Mouse (Mus musculus): ENCODE measurements around the gene Rapgef4. TPM values are rescaled to one million over a fixed set of nuclear protein-coding genes. Genes with fewer than 3 reads are reported as not detected.
A peak's percentile ranks its signal among the peaks of the same experiment; 100 is the strongest.
"Not testable (repeated sequence)": the region's sequence is repeated elsewhere in the genome, so short reads cannot be mapped to it uniquely, and the experiment has no call there.

Gene Rapgef4
- polyA plus RNA-seq, 1 experiment from 2014 or later: 11.9 TPM

DNA sequence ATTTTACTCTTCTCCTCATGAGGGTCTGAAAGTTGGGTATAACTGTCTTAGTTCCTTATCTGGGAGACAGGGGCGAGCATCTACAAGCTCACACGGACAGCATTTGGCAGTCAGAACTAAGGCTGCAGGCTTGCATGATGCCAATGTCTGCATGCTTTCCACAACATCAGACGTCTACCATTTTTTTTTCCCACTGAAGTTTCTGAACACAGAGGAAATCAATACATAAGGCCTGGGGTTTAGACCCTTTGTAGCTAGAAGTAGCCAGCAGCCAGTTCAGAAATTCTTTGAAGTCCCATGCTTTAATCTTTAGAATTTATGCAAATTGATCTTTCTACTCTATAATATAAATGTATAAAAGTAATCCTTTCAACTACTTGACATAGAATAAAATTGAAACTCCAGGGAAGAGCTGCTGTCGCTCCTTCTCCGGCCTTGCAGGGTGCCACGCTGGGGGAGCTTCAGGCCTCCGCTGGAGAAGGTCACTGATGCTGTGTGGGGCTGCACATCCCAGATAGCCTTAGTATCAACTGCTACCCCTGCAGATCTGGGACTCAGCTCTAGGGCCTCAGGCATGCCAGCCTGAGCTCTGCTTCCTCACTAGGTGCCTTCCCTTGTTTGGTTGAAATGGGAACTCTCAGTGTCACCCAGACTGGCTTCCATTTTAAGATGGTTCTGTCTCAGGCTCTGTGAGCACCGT lies 148.7 kb downstream of the Rapgef4 start:
- DNase-seq (ENCODE audit: low spot score) (no peak), ATAC-seq (ENCODE audit: insufficient read depth, low FRiP score, low TSS enrichment) (no peak)
- WGBS: 92% methylated on average over 8 of the region's 8 CpGs
- Histone ChIP-seq H3K27me3 (ENCODE audit: control insufficient read depth, insufficient read depth, low read length) (no peaks in the 10 kb centered on the region), H3K4me1 (ENCODE audit: control insufficient read depth, insufficient read depth, low read length) (no peaks in the 10 kb centered on the region), H3K9ac (ENCODE audit: low read length) (no peak overlapping the region), H3K4me3 (ENCODE audit: low read depth, low read length) (no peak overlapping the region), H3K36me3 (ENCODE audit: control insufficient read depth, insufficient read depth, low read length) (no peaks in the 10 kb centered on the region), H3K9me3 (ENCODE audit: control insufficient read depth, low read length) (no peaks in the 10 kb centered on the region), H3K4me2 (ENCODE audit: low read depth) (no peak overlapping the region), H3K27ac (ENCODE audit: low read depth, low read length) (no peak overlapping the region)

DNA sequence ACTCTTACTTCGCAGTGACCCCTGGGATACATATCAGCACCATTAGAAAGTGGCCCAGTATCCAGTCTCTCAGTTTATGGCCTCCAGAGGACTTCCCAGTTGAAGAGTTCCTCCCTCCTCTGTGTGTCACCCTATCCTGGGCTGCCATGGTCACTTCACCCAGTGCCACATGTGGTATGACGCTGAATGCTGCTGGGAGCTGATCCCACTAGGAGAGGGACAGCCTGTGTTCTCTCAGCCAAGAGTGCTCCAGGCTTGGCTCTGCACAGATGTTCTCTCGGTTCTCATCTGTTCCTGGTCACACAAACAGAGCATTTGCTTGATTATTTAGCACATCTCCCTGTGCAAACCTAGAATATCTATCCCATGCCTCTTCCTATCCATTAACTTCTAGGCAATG lies 151.2 kb downstream of the Rapgef4 start:
- Histone ChIP-seq H3K9ac (ENCODE audit: low read length) (no peak overlapping the region), H3K4me1 (ENCODE audit: control insufficient read depth, insufficient read depth, low read length) (peaks cover 10% of the 10 kb centered on the region; the same call in 1 of the 2 replicates), H3K9me3 (ENCODE audit: control insufficient read depth, low read length) (no peaks in the 10 kb centered on the region), H3K27me3 (ENCODE audit: control insufficient read depth, insufficient read depth, low read length) (no peaks in the 10 kb centered on the region), H3K4me2 (ENCODE audit: low read depth) (no peak overlapping the region), H3K4me3 (ENCODE audit: low read depth, low read length) (no peak overlapping the region), H3K36me3 (ENCODE audit: control insufficient read depth, insufficient read depth, low read length) (no peaks in the 10 kb centered on the region), H3K27ac (ENCODE audit: low read depth, low read length) (no peak overlapping the region)
- no peak for ATAC-seq (ENCODE audit: insufficient read depth, low FRiP score, low TSS enrichment)
- peak; percentile 6 for DNase-seq (ENCODE audit: low spot score)
- WGBS: 82% methylated on average over 3 of the region's 3 CpGs

DNA sequence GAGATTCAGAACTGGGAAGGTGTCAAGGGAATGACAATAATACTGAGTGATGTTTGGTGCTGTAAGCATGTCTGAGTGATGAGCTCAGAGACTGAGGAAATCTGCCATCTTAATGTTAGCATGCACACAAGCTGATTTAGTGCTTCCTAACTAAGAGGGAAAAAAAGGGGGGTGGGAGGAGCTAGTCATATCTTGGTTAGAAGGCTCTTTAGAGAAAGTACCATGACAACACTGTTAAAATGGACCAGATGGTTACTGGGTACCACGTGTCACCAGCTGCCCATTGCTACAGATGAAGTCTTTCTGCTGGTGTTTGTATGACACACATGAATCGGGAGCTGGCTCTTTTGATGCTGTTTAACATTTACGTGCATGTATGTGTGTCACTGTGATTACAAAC lies 155.0 kb downstream of the Rapgef4 start:
- no peak overlapping the region for H3K9ac ChIP-seq (ENCODE audit: low read length)
- no peak for DNase-seq (ENCODE audit: low spot score)
- H3K9me3 ChIP-seq (ENCODE audit: control insufficient read depth, low read length): no peaks in the 10 kb centered on the region
- no peaks in the 10 kb centered on the region for H3K36me3 ChIP-seq (ENCODE audit: control insufficient read depth, insufficient read depth, low read length)
- H3K4me2 ChIP-seq (ENCODE audit: low read depth): no peak overlapping the region
- H3K4me1 ChIP-seq (ENCODE audit: control insufficient read depth, insufficient read depth, low read length): peaks cover 10% of the 10 kb centered on the region; the same call in 1 of the 2 replicates
- ATAC-seq (ENCODE audit: insufficient read depth, low FRiP score, low TSS enrichment): no peak
- WGBS: 78% methylated on average over 3 of the region's 3 CpGs
- H3K27me3 ChIP-seq (ENCODE audit: control insufficient read depth, insufficient read depth, low read length): no peaks in the 10 kb centered on the region
- H3K27ac ChIP-seq (ENCODE audit: low read depth, low read length): no peak overlapping the region
- no peak overlapping the region for H3K4me3 ChIP-seq (ENCODE audit: low read depth, low read length)

- H3K4me1 ChIP-seq (ENCODE audit: control insufficient read depth, insufficient read depth, low read length): peaks cover 10% of the 10 kb centered on the region; the same call in 1 of the 2 replicates
- WGBS: 66% methylated on average over 9 of the region's 9 CpGs
- H3K4me2 ChIP-seq (ENCODE audit: low read depth): no peak overlapping the region
- H3K27me3 ChIP-seq (ENCODE audit: control insufficient read depth, insufficient read depth, low read length): no peaks in the 10 kb centered on the region
- ATAC-seq (ENCODE audit: insufficient read depth, low FRiP score, low TSS enrichment) (no peak), DNase-seq (ENCODE audit: low spot score) (no peak)
- no peak overlapping the region for H3K4me3 ChIP-seq (ENCODE audit: low read depth, low read length)
- no peak overlapping the region for H3K9ac ChIP-seq (ENCODE audit: low read length)
- H3K27ac ChIP-seq (ENCODE audit: low read depth, low read length): no peak overlapping the region
- no peaks in the 10 kb centered on the region for H3K36me3 ChIP-seq (ENCODE audit: control insufficient read depth, insufficient read depth, low read length)
- H3K9me3 ChIP-seq (ENCODE audit: control insufficient read depth, low read length): no peaks in the 10 kb centered on the region
Measured at GRCm38 (mm10) chr2:72136486-72137264, 155.6 kb downstream of the Rapgef4 start.

GRCm38 (mm10) chr2:72139863-72140845 lies 159.1 kb downstream of the Rapgef4 start:
- H3K36me3 ChIP-seq (ENCODE audit: control insufficient read depth, insufficient read depth, low read length): no peaks in the 10 kb centered on the region
- no peaks in the 10 kb centered on the region for H3K9me3 ChIP-seq (ENCODE audit: control insufficient read depth, low read length)
- 88% methylated on average over 14 of the region's 14 CpGs for WGBS
- DNase-seq (ENCODE audit: low spot score) (no peak), ATAC-seq (ENCODE audit: insufficient read depth, low FRiP score, low TSS enrichment) (no peak)
- no peaks in the 10 kb centered on the region for H3K27me3 ChIP-seq (ENCODE audit: control insufficient read depth, insufficient read depth, low read length)
- H3K4me1 ChIP-seq (ENCODE audit: control insufficient read depth, insufficient read depth, low read length): peaks cover 10% of the 10 kb centered on the region; the same call in 1 of the 2 replicates
- H3K27ac ChIP-seq (ENCODE audit: low read depth, low read length): no peak overlapping the region
- no peak overlapping the region for H3K4me3 ChIP-seq (ENCODE audit: low read depth, low read length)
- no peak overlapping the region for H3K4me2 ChIP-seq (ENCODE audit: low read depth)
- H3K9ac ChIP-seq (ENCODE audit: low read length): no peak overlapping the region

DNA sequence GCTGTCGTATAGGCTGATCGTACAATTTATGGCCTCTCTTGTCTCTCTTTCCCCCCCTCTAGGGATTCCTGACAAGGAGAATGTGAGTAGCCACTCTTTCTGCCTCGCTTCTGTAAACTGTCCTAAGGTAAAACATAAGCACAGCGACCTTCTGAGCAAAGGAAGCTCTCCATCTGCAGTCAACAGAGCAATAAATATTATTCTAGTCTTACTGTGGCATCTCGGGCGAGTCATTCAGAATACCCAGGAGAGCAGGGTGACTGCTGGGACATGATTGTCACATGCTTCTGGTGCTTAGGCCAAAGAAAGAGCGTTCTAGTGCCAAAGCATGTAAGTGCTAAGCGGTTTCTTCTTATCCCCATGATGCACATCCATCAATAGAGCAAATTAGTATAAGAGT lies 160.1 kb downstream of the Rapgef4 start:
- Histone ChIP-seq H3K4me1 (ENCODE audit: control insufficient read depth, insufficient read depth, low read length) (peaks cover 9% of the 10 kb centered on the region; the same call in 1 of the 2 replicates), H3K36me3 (ENCODE audit: control insufficient read depth, insufficient read depth, low read length) (no peaks in the 10 kb centered on the region), H3K4me2 (ENCODE audit: low read depth) (no peak overlapping the region), H3K27ac (ENCODE audit: low read depth, low read length) (no peak overlapping the region), H3K9me3 (ENCODE audit: control insufficient read depth, low read length) (no peaks in the 10 kb centered on the region), H3K27me3 (ENCODE audit: control insufficient read depth, insufficient read depth, low read length) (no peaks in the 10 kb centered on the region), H3K4me3 (ENCODE audit: low read depth, low read length) (no peak overlapping the region), H3K9ac (ENCODE audit: low read length) (no peak overlapping the region)
- ATAC-seq (ENCODE audit: insufficient read depth, low FRiP score, low TSS enrichment) (no peak), DNase-seq (ENCODE audit: low spot score) (no peak)
- WGBS: 65% methylated on average over 8 of the region's 8 CpGs

DNA sequence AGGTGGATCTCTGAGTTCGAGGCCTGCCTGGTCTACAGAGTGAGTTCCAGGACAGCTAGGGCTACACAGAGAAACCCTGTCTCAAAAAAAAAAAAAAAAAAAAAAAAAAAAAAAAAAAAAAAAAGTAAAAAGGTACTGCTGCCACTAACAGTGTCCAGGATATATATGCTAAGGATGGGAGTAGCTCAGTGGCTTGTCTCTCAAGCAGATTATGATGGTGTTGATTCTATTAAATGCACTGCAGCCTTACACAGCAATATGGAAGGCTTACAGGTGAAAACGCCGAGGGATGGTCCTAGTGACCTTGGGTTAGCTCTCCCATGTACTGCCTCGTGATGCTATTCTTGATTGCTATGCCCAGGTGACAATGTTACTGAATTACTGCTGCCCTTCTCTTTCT lies 160.7 kb downstream of the Rapgef4 start:
- DNase-seq (ENCODE audit: low spot score); ATAC-seq (ENCODE audit: insufficient read depth, low FRiP score, low TSS enrichment); H3K9ac ChIP-seq (ENCODE audit: low read length); H3K27me3 ChIP-seq (ENCODE audit: control insufficient read depth, insufficient read depth, low read length); H3K4me1 ChIP-seq (ENCODE audit: control insufficient read depth, insufficient read depth, low read length); H3K36me3 ChIP-seq (ENCODE audit: control insufficient read depth, insufficient read depth, low read length); H3K9me3 ChIP-seq (ENCODE audit: control insufficient read depth, low read length); H3K4me3 ChIP-seq (ENCODE audit: low read depth, low read length); H3K4me2 ChIP-seq (ENCODE audit: low read depth); H3K27ac ChIP-seq (ENCODE audit: low read depth, low read length): not testable (repeated sequence)
- 96% methylated on average over 4 of the region's 4 CpGs for WGBS

DNA sequence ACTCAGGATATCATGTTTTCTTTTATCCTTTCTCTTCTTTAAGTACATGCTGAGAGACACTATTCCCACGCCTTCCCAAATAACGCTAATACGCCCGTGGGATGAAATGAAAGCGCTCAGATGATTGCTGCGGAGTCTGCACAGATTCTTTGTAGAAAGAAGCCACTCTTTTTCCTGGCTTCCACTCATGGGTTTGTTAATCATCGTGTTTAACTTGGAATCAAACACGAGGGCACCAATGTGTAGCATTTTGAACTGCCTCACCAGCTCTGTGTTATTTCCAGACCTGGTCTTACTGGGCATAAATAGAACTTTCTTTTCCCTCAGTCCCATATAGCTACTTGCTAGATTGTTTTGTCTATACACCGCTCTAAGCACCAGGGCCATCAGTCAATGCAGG lies 162.4 kb downstream of the Rapgef4 start:
- Histone ChIP-seq H3K27ac (ENCODE audit: low read depth, low read length) (no peak overlapping the region), H3K9me3 (ENCODE audit: control insufficient read depth, low read length) (no peaks in the 10 kb centered on the region), H3K4me3 (ENCODE audit: low read depth, low read length) (no peak overlapping the region), H3K36me3 (ENCODE audit: control insufficient read depth, insufficient read depth, low read length) (no peaks in the 10 kb centered on the region), H3K4me1 (ENCODE audit: control insufficient read depth, insufficient read depth, low read length) (no peaks in the 10 kb centered on the region; the same call in 1 of the 2 replicates), H3K4me2 (ENCODE audit: low read depth) (no peak overlapping the region), H3K27me3 (ENCODE audit: control insufficient read depth, insufficient read depth, low read length) (no peaks in the 10 kb centered on the region), H3K9ac (ENCODE audit: low read length) (no peak overlapping the region)
- WGBS: 92% methylated on average over 9 of the region's 9 CpGs
- ATAC-seq (ENCODE audit: insufficient read depth, low FRiP score, low TSS enrichment): no peak
- no peak for DNase-seq (ENCODE audit: low spot score)
